Mouse (Mus musculus) c-Kit-positive CD71-negative TER-119-negative erythroid progenitor cells, embryonic 14.5 days (primary cell): ENCODE data around the gene Arap1.

Source experiments
- DNase-seq: peaks from one replicate; pipeline ENCODE4 v3.0.0-alpha.2; 2013; ENCODE audit warnings: low read depth

Gene Arap1

GRCm38 (mm10) chr7:101327263-101327662 lies 20.6 kb upstream of the Arap1 start:
- DNase-seq, result no peak

GRCm38 (mm10) chr7:101327786-101328185 lies 20.1 kb upstream of the Arap1 start:
- DNase-seq, result no peak

- no peak for DNase-seq
Observed at GRCm38 (mm10) chr7:101328621-101329158, 19.2 kb upstream of the Arap1 start.

- no peak for DNase-seq
Observed at GRCm38 (mm10) chr7:101329606-101330005, 18.3 kb upstream of the Arap1 start.

- no peak for DNase-seq
Observed at GRCm38 (mm10) chr7:101330074-101330840, 17.6 kb upstream of the Arap1 start.

GRCm38 (mm10) chr7:101330841-101331173 lies 17.1 kb upstream of the Arap1 start:
- no peak for DNase-seq

- DNase-seq, result no peak
Observed at GRCm38 (mm10) chr7:101332045-101332831, 15.6 kb upstream of the Arap1 start.

- no peak for DNase-seq
Observed at GRCm38 (mm10) chr7:101335228-101335627, 12.6 kb upstream of the Arap1 start.

GRCm38 (mm10) chr7:101336686-101337085 lies 11.2 kb upstream of the Arap1 start:
- no peak for DNase-seq

GRCm38 (mm10) chr7:101337401-101337800 lies 10.5 kb upstream of the Arap1 start:
- DNase-seq, result no peak

GRCm38 (mm10) chr7:101341405-101341804 lies 6.5 kb upstream of the Arap1 start:
- DNase-seq, result no peak

- no peak for DNase-seq
Observed at GRCm38 (mm10) chr7:101343135-101343534, 4.7 kb upstream of the Arap1 start.

GRCm38 (mm10) chr7:101344892-101345291 lies 3.0 kb upstream of the Arap1 start:
- DNase-seq, result no peak

- DNase-seq, result no peak
Observed at GRCm38 (mm10) chr7:101346991-101347390, 876 bp upstream of the Arap1 start.

GRCm38 (mm10) chr7:101348312-101348711 lies 445 bp downstream of the Arap1 start:
- DNase-seq, result no peak

- no peak for DNase-seq
Observed at GRCm38 (mm10) chr7:101349861-101350260, 2.0 kb downstream of the Arap1 start.

- DNase-seq, result no peak
Observed at GRCm38 (mm10) chr7:101352404-101352803, 4.5 kb downstream of the Arap1 start.

GRCm38 (mm10) chr7:101354423-101354822 lies 6.6 kb downstream of the Arap1 start:
- DNase-seq, result no peak

GRCm38 (mm10) chr7:101355551-101356100 lies 7.8 kb downstream of the Arap1 start:
- DNase-seq, result no peak

GRCm38 (mm10) chr7:101356868-101357267 lies 9.0 kb downstream of the Arap1 start:
- no peak for DNase-seq

- no peak for DNase-seq
Observed at GRCm38 (mm10) chr7:101360406-101360805, 12.5 kb downstream of the Arap1 start.

- DNase-seq, result no peak
Observed at GRCm38 (mm10) chr7:101361021-101361420, 13.2 kb downstream of the Arap1 start.

GRCm38 (mm10) chr7:101361767-101362166 lies 13.9 kb downstream of the Arap1 start:
- DNase-seq, result no peak
